Mouse (Mus musculus) liver, embryonic 13.5 days (tissue): ENCODE data around the gene Actr8. TPM values are rescaled to one million over a fixed set of nuclear protein-coding genes. Genes with fewer than 3 reads are reported as not detected.

Source experiments
- ATAC-seq: fragments of 200-750 bp; cut with Nextera tagmentation; 2 replicates; pipeline ENCODE4 v1.8.0; 2017; ENCODE audit warnings: low read depth, mild to moderate bottlenecking, moderate number of reproducible peaks, moderate library complexity
- DNase-seq: peaks from one replicate; pipeline ENCODE4 v3.0.0; 2022
- H3K27ac ChIP-seq: fragments of 300-500 bp; sonication (generic); 2 replicates; pipeline ENCODE4 v1.5.1; 2015; ENCODE audit warnings: moderate library complexity, mild to moderate bottlenecking, inconsistent platforms
- H3K27me3 ChIP-seq: fragments of 300-500 bp; sonication (generic); 2 replicates; pipeline ENCODE4 v1.6.1; 2015; ENCODE audit warnings: mild to moderate bottlenecking, inconsistent platforms
- H3K36me3 ChIP-seq: fragments of 300-500 bp; sonication (generic); 2 replicates; pipeline ENCODE4 v1.6.1; 2015; ENCODE audit warnings: mild to moderate bottlenecking, inconsistent platforms
- H3K4me1 ChIP-seq: fragments of 300-500 bp; sonication (generic); replicated peaks from 2 replicates; pipeline ENCODE4 v1.6.1; 2015; ENCODE audit warnings: inconsistent platforms
- H3K4me2 ChIP-seq: fragments of 300-500 bp; sonication (generic); 2 replicates; pipeline ENCODE4 v1.6.1; 2015; ENCODE audit warnings: inconsistent platforms, mild to moderate bottlenecking, moderate library complexity
- H3K4me3 ChIP-seq: fragments of 300-500 bp; sonication (generic); replicated peaks from 2 replicates; pipeline ENCODE4 v1.5.1; 2015; ENCODE audit warnings: mild to moderate bottlenecking, inconsistent platforms
- H3K9ac ChIP-seq: fragments of 300-500 bp; sonication (generic); 2 replicates; pipeline ENCODE4 v1.6.1; 2015; ENCODE audit warnings: mild to moderate bottlenecking, inconsistent platforms
- H3K9me3 ChIP-seq: fragments of 300-500 bp; sonication (generic); replicated peaks from 2 replicates; pipeline ENCODE4 v1.6.1; 2016; ENCODE audit warnings: inconsistent platforms
- WGBS: fragments of 180-500 bp; shearing (Covaris S2); methylation state at CpG from one replicate; pipeline ENCODE4 v1.1.7; 2015; ENCODE audit not compliant: insufficient replicate concordance; 5-methylcytosine and 5-hydroxymethylcytosine counted together
- polyA plus RNA-seq: library from polyadenylated mRNA; unstranded; fragments of >200 nt; fragmentation: Nextera tagmentation; extraction: Ambion mirVana; gene quantifications from 2 replicates; pipeline ENCODE4 v1.2.1, GENCODE M21; 2015

The Actr8 gene
- polyA plus RNA-seq, 1 experiment from 2014 or later = 27.5 TPM

- no peak for ATAC-seq
- 88% methylated on average over 4 of the region's 4 CpGs for WGBS
- no peaks in the 10 kb centered on the region for H3K9me3 ChIP-seq
Observed at GRCm38 (mm10) chr14:30018463-30018801, 40.3 kb downstream of the Actr8 start.

GRCm38 (mm10) chr14:30018846-30019245, 40.7 kb downstream of the Actr8 start:
- 72% methylated on average over 6 of the region's 6 CpGs for whole genome bisulfite sequencing
- Histone ChIP-seq H3K4me1 (no peaks in the 10 kb centered on the region), H3K36me3 (no peaks in the 10 kb centered on the region), H3K27me3 (no peaks in the 10 kb centered on the region), H3K4me2 (no peak overlapping the region), H3K9ac (no peak overlapping the region), H3K27ac (no peak overlapping the region), H3K4me3 (no peak overlapping the region), H3K9me3 (no peaks in the 10 kb centered on the region)
- no peak for DNase-seq
- no peak for ATAC-seq

More at GRCm38 (mm10) chr14:30018463-30018801, 40.3 kb downstream of the Actr8 start:
- Histone ChIP-seq H3K9ac (no peak overlapping the region), H3K4me1 (no peaks in the 10 kb centered on the region), H3K36me3 (no peaks in the 10 kb centered on the region), H3K4me2 (no peak overlapping the region), H3K27me3 (no peaks in the 10 kb centered on the region), H3K4me3 (no peak overlapping the region), H3K27ac (no peak overlapping the region)
- no peak for DNase-seq

- no peak overlapping the region for H3K27ac ChIP-seq
- no peak for DNase-seq
Observed at GRCm38 (mm10) chr14:30019375-30019774, 41.2 kb downstream of the Actr8 start.

GRCm38 (mm10) chr14:30019792-30020575, 41.8 kb downstream of the Actr8 start:
- 50% methylated on average over 9 of the region's 9 CpGs for WGBS
- no peaks in the 10 kb centered on the region for H3K27me3 ChIP-seq
- no peak overlapping the region for H3K4me2 ChIP-seq
- ATAC-seq = no peak
- no peaks in the 10 kb centered on the region for H3K36me3 ChIP-seq
- DNase-seq = no peak
- no peak overlapping the region for H3K27ac ChIP-seq
- H3K9ac ChIP-seq = no peak overlapping the region
- H3K4me1 ChIP-seq = no peaks in the 10 kb centered on the region
- H3K9me3 ChIP-seq = no peaks in the 10 kb centered on the region
- no peak overlapping the region for H3K4me3 ChIP-seq

More at GRCm38 (mm10) chr14:30019375-30019774, 41.2 kb downstream of the Actr8 start:
- Histone ChIP-seq H3K27me3 (no peaks in the 10 kb centered on the region), H3K9ac (no peak overlapping the region), H3K36me3 (no peaks in the 10 kb centered on the region), H3K4me1 (no peaks in the 10 kb centered on the region), H3K4me2 (no peak overlapping the region), H3K9me3 (no peaks in the 10 kb centered on the region), H3K4me3 (no peak overlapping the region)
- no peak for ATAC-seq
- WGBS = 76% methylated on average over 8 of the region's 8 CpGs

- ATAC-seq (no peak), DNase-seq (no peak)
- no peaks in the 10 kb centered on the region for H3K36me3 ChIP-seq
- H3K27ac ChIP-seq = no peak overlapping the region
- H3K27me3 ChIP-seq = no peaks in the 10 kb centered on the region
- no peaks in the 10 kb centered on the region for H3K4me1 ChIP-seq
- H3K9ac ChIP-seq = no peak overlapping the region
- no peak overlapping the region for H3K4me2 ChIP-seq
- no peak overlapping the region for H3K4me3 ChIP-seq
- H3K9me3 ChIP-seq = no peaks in the 10 kb centered on the region
- 61% methylated on average over 6 of the region's 6 CpGs for WGBS
Observed at GRCm38 (mm10) chr14:30022471-30022870, 44.3 kb downstream of the Actr8 start.

GRCm38 (mm10) chr14:30024387-30024786, 46.2 kb downstream of the Actr8 start:
- ATAC-seq = no peak
- DNase-seq = no peak
- H3K27ac ChIP-seq = no peak overlapping the region
- no peak overlapping the region for H3K4me2 ChIP-seq
- no peak overlapping the region for H3K9ac ChIP-seq
- no peaks in the 10 kb centered on the region for H3K4me1 ChIP-seq
- no peak overlapping the region for H3K4me3 ChIP-seq
- 10% methylated on average over 7 of the region's 7 CpGs for WGBS
- H3K36me3 ChIP-seq = no peaks in the 10 kb centered on the region
- no peaks in the 10 kb centered on the region for H3K27me3 ChIP-seq
- no peaks in the 10 kb centered on the region for H3K9me3 ChIP-seq

- Histone ChIP-seq H3K9me3 (no peaks in the 10 kb centered on the region), H3K4me3 (no peak overlapping the region), H3K9ac (no peak overlapping the region), H3K4me2 (no peak overlapping the region), H3K4me1 (no peaks in the 10 kb centered on the region), H3K27ac (no peak overlapping the region), H3K27me3 (no peaks in the 10 kb centered on the region), H3K36me3 (no peaks in the 10 kb centered on the region)
- 30% methylated on average over 2 of the region's 2 CpGs for WGBS
- DNase-seq = no peak
- no peak for ATAC-seq
Observed at GRCm38 (mm10) chr14:30027378-30027777, 49.2 kb downstream of the Actr8 start.

GRCm38 (mm10) chr14:30033405-30033804, 55.3 kb downstream of the Actr8 start:
- 53% methylated on average over 8 of the region's 8 CpGs for WGBS

GRCm38 (mm10) chr14:30038431-30038830, 60.3 kb downstream of the Actr8 start:
- Histone ChIP-seq H3K27me3 (no peaks in the 10 kb centered on the region), H3K4me1 (no peaks in the 10 kb centered on the region), H3K36me3 (no peaks in the 10 kb centered on the region), H3K9me3 (no peaks in the 10 kb centered on the region), H3K4me3 (no peak overlapping the region), H3K4me2 (no peak overlapping the region), H3K9ac (no peak overlapping the region), H3K27ac (no peak overlapping the region)
- ATAC-seq (no peak), DNase-seq (no peak)
- WGBS = 78% methylated on average over 18 of the region's 18 CpGs

More at GRCm38 (mm10) chr14:30033405-30033804, 55.3 kb downstream of the Actr8 start:
- no peak for ATAC-seq
- no peaks in the 10 kb centered on the region for H3K9me3 ChIP-seq
- no peak overlapping the region for H3K27ac ChIP-seq
- no peaks in the 10 kb centered on the region for H3K4me1 ChIP-seq
- DNase-seq = no peak
- H3K27me3 ChIP-seq = no peaks in the 10 kb centered on the region
- H3K36me3 ChIP-seq = no peaks in the 10 kb centered on the region
- H3K4me3 ChIP-seq = no peak overlapping the region
- H3K4me2 ChIP-seq = no peak overlapping the region
- H3K9ac ChIP-seq = no peak overlapping the region

GRCm38 (mm10) chr14:30039413-30039812, 61.3 kb downstream of the Actr8 start:
- no peak overlapping the region for H3K9ac ChIP-seq
- ATAC-seq (no peak), DNase-seq (no peak)
- 45% methylated on average over 4 of the region's 4 CpGs for WGBS
- H3K27ac ChIP-seq = no peak overlapping the region
- H3K36me3 ChIP-seq = no peaks in the 10 kb centered on the region
- no peak overlapping the region for H3K4me2 ChIP-seq
- no peaks in the 10 kb centered on the region for H3K4me1 ChIP-seq
- H3K27me3 ChIP-seq = no peaks in the 10 kb centered on the region
- no peaks in the 10 kb centered on the region for H3K9me3 ChIP-seq
- no peak overlapping the region for H3K4me3 ChIP-seq

- 63% methylated on average over 9 of the region's 9 CpGs for WGBS
- DNase-seq (no peak), ATAC-seq (no peak)
- Histone ChIP-seq H3K36me3 (no peaks in the 10 kb centered on the region), H3K4me2 (no peak overlapping the region), H3K27me3 (no peaks in the 10 kb centered on the region), H3K9ac (no peak overlapping the region), H3K4me3 (no peak overlapping the region), H3K27ac (no peak overlapping the region), H3K4me1 (no peaks in the 10 kb centered on the region), H3K9me3 (no peaks in the 10 kb centered on the region)
Observed at GRCm38 (mm10) chr14:30041836-30042235, 63.7 kb downstream of the Actr8 start.

- DNase-seq = no peak
- H3K4me2 ChIP-seq = no peak overlapping the region
- no peak overlapping the region for H3K9ac ChIP-seq
- H3K36me3 ChIP-seq = no peaks in the 10 kb centered on the region
- 65% methylated on average over 7 of the region's 7 CpGs for WGBS
- H3K27ac ChIP-seq = no peak overlapping the region
- H3K4me1 ChIP-seq = no peaks in the 10 kb centered on the region
- no peaks in the 10 kb centered on the region for H3K9me3 ChIP-seq
- no peak for ATAC-seq
- no peaks in the 10 kb centered on the region for H3K27me3 ChIP-seq
- H3K4me3 ChIP-seq = no peak overlapping the region
Observed at GRCm38 (mm10) chr14:30043356-30043940, 65.3 kb downstream of the Actr8 start.
